Mouse (Mus musculus): ENCODE results near the gene Cdk8. TPM values are rescaled to one million over a fixed set of nuclear protein-coding genes. Genes with fewer than 3 reads are reported as not detected.
"Not testable (repeated sequence)": the region's sequence is repeated elsewhere in the genome, so short reads cannot be mapped to it uniquely, and the experiment has no call there.

Cdk8 gene
- polyA plus RNA-seq (2017; shearing (Covaris generic)): 10 to 100 TPM; 12.5 to 19.0 TPM

- peak; percentile 75 for ATAC-seq
Measured at GRCm38 (mm10) chr5:146230864-146231654, at the start of gene Cdk8. TSS of gene Cdk8 (plus strand) at chr5:146231230.

GRCm38 (mm10) chr5:146185204-146185603 lies 45.8 kb upstream of the Cdk8 start, which contains the start of gene 1700001J03Rik:
TSS of gene 1700001J03Rik (minus strand) at chr5:146185304.
- not testable (repeated sequence) for ATAC-seq

GRCm38 (mm10) chr5:146187441-146187840 lies 43.6 kb upstream of the Cdk8 start:
- not testable (repeated sequence) for ATAC-seq

DNA sequence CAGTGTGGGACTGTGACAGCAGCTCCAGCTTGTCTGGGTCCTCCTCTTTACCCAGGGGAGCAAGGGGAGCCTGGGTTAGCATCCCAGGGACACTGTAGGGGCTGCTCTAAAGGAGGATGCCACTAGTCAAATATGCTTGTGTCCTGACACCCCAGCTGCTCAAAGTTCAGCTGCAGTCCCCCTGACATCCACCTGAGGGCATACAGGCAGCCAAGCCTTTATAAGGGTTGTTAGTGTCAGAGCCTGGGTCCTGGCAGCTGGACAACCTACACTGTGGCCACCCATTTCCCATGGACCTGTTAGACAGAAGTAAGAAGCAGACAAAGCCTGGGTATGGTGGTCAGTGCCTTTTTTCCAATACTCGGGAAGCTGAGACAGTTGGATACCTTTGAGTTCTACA lies 42.9 kb upstream of the Cdk8 start:
- ATAC-seq: no peak

- ATAC-seq: no peak
Measured at GRCm38 (mm10) chr5:146188712-146189111, 42.3 kb upstream of the Cdk8 start.

DNA sequence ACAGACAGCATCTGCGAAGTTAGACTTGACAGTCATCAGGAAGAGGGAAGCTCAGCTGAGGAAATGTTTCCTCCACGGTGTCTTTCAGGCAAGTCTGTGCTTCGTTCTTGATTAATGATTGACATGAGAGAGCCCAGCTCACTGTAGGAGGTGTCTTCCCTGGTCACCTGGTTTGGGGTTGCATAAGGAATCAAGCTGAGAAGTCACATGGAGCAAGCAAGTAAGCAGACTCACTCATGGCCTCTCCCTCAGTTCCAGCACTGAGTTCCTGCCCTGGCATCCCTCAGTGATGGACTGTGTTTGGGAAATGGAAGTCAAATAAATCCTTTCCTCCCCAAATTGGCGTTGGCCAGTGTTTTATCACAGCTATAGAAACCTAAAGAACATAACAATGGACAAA lies 40.9 kb upstream of the Cdk8 start:
- no peak for ATAC-seq

GRCm38 (mm10) chr5:146190501-146191269 lies 40.3 kb upstream of the Cdk8 start:
- no peak for ATAC-seq

DNA sequence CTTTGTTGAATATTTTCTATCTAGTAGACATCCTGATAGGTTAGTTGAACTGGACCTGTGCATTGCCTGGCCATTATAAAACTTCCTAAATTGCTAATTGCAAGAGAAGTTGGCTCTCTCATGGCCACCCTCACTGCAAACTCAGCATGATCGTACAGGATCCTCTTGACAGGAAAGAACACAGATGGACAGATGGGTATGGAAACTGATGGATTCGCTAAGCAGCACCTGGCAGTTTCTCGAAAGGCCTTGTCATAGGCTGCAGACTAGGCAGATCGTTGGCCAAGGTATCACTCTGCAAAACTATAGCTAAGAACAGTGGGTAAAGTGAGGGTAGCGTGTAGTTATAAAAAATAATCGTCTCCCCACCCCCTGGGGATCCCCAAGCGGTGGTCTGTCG lies 37.7 kb upstream of the Cdk8 start:
- ATAC-seq: no peak

DNA sequence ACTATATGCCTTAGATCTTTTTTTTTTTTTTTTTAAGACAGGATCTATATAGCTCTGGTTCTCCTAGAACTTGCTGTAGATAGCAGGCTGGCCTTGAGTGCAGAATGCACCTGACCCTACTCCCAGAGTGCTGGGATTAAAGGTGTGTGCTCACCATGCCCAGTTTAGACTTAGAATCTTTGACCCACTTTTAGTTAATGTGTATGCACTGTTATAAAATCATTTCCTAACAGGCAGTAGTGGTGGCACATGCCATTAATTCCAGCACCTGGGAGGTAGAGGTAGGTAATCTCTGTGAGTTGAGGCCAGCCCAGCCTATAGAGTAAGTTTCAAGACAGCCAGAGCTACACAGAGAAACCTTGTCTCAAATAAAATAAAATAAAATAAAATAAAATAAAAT lies 32.0 kb upstream of the Cdk8 start:
- ATAC-seq: no peak

DNA sequence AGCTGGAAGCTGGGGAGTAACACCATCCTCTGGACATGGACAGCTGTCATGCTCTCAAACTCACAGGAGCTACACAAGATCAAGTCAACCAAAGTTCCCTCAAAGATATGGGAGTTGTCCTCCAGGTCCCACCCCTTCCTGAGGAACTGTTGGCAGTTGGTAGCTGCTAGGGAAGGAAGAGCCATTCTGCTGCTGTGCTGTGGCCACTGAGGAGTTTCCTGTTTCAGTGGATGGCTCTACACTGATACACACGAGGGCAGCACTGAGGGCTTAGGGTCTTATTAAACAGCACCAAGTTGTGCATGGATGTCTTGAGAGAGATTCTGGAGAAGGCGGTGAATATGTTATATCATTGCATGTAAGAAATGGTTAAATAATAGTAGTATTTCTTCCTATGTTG lies 31.5 kb upstream of the Cdk8 start:
- no peak for ATAC-seq

DNA sequence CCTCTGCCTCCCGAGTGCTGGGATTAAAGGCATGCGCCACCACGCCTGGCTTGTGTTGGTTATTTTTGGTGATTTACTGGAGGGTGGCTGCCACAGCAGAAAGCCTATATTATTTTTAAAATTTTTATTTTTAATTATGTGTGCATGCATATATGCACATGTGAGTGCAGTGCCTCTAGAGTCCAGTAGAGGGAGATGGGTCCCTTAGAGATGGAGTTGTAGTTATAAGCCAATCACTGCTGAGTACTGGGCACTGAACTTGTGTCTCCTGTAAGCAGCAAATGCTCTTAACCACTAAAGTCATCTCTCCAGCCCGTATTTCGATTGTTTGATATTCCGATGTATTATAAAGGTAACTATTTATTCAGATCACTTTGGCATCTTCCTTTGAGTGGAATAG lies 30.4 kb upstream of the Cdk8 start:
- ATAC-seq: no peak

DNA sequence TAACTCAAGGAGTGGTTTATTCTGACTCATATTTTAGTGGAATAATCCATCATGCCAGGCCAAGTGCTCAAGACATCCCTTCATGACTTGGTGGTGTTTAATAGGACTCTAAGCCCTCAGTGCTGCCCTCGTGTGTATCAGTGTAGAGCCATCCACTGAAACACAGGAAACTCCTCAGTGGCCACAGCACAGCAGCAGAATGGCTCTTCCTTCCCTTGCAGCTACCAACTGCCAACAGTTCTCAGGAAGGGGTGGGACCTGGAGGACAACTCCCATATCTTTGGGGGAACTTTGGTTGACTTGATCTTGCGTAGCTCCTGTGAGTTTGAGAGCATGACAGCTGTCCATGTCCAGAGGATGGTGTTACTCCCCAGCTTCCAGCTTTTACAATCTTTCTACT lies 27.1 kb upstream of the Cdk8 start:
- ATAC-seq: no peak

DNA sequence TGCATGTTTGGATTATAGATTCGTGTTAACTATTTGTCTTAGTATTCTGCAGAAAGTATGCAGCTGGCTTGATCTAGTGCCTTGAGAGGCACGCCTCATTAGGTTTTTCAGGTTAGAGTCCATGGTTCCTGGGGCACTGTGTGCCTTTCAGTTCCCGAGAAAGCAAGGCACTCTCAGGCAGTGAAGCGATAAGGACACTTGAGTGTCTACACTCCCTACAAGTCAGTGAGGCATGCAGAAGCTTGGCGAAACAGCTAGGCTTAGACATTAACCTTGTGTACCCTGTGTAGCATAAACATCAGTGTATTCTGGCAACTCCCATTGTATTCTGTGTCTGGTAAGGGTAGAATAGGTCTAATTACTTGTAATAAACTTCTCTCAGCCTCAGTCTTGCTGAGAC lies 25.5 kb upstream of the Cdk8 start:
- no peak for ATAC-seq

GRCm38 (mm10) chr5:146220501-146220878 lies 10.5 kb upstream of the Cdk8 start:
- ATAC-seq: peak; percentile 61

DNA sequence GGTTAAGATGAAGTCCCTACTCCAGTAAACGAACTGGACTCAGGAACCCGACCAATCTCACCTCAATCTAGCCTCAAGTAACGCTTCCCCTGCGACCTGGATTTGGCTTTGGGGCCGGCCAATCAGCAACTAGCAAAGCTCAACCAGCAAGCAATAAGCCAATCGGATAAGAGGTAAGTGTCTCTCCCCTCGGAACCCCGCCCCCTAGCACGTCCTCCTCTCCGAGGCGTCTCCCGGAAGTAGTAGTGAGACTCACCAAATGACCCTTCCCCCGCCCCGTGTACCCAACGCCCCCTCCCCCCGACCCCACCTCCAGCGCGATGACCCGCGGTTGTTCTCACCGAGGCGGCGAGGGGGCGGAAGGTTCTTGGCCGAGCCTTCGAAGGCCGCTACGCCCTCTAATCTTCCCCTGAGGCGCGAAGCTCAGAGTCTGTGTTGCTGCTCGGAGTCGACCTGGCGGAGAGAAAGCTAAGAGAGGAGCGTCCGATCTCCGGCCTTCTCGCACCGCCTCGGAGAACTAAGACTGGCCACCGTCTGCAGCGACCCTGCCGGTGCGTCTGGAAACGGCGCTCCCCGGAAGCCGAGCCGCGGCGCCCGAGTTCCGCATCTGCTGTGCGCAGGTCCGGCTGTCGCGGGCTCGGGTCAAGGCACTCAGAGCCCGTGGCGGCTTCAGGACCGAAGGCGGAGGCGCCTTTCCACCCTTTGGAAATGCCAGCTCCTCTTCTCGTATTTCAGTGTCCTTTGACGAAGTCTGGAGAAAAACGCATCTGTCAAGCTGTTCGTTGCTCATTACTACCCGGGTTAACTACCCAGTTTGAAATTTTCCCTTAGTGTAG lies 9.9 kb upstream of the Cdk8 start, which contains the start of gene Rnf6:
TSS of gene Rnf6 (minus strand) at position 677 of the 836 bp plus-strand sequence.
- peak; percentile 99 for ATAC-seq

DNA sequence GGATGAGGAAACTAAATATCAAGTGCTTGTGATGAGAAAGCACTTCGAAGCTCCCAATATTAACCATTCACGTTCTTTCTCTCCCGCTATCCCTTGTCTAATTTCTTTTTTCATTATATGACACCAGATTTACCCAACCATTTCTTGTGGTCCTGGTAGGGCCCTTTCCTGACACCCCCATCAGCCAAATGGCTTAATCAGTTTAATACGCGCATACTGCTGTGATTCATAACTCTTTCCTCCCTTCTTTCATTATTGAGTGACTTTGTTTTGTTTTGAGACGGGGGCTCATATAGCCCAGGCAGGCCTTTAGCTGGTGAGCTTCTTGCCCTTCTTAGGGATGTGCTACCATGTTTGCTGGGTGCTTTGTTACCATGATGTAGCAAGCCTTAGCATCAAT lies 9.3 kb upstream of the Cdk8 start:
- no peak for ATAC-seq

DNA sequence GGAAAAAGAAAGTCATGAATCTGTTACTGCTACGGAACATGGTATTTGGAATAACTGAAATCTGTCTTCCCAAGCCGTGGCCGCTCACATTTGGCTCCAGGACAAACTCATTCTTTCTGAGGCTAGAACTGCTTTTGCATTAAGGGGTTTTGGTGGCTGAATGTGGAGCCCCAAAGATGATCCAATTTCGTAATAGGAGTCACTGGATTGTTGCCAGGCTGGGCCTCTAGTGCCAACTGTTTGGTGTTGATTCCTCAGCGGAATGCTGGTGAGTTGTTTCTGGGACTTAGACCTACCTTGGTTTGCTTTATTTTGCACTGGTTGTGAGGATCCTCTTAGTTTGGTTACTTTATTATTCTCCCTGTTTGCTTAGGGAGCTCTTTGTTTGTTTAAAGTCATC lies 7.2 kb upstream of the Cdk8 start:
- ATAC-seq: no peak

GRCm38 (mm10) chr5:146227496-146227895 lies 3.5 kb upstream of the Cdk8 start:
- no peak for ATAC-seq

- ATAC-seq: no peak
Measured at GRCm38 (mm10) chr5:146229869-146230650, 970 bp upstream of the Cdk8 start.

GRCm38 (mm10) chr5:146231655-146231996 lies 596 bp downstream of the Cdk8 start:
- ATAC-seq: peak; percentile 18

DNA sequence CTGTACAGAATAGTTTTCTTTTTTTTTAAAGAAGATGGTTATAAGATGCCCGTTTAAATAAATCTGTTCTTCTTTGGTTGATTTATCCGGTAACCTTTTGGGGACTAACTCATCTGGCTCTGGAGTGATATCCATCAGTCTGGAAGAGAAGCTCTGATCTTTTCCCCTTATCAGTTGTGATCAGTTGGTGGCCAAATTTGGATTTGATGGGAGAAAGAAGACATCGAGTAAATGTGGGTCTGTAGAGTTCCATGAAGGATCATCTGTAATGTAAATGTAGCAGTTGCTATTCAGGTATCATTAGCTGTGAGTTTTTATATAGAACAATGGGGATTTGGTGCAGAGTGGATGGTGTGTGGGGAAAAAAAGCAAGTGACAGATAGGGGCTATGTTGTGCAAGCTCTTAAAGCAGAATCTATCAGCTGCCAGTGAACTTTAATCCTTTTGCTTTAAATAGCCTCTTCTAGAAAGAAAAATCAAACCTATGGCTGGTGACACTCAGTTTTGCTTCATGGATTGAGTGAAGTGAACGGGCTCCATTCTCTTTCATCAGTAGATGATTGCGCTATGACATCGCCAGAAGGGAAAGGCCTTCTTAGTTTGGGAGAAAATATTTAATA lies 1.1 kb downstream of the Cdk8 start:
- no peak for ATAC-seq

- no peak for ATAC-seq
Measured at GRCm38 (mm10) chr5:146232816-146233215, 1.8 kb downstream of the Cdk8 start.
